Mouse (Mus musculus): ENCODE data around the gene Cbx5. TPM values are rescaled to one million over a fixed set of nuclear protein-coding genes. Genes with fewer than 3 reads are reported as not detected.

Gene Cbx5
- polyA plus RNA-seq, 2 experiments: 32.4 to 54.4 TPM

DNA sequence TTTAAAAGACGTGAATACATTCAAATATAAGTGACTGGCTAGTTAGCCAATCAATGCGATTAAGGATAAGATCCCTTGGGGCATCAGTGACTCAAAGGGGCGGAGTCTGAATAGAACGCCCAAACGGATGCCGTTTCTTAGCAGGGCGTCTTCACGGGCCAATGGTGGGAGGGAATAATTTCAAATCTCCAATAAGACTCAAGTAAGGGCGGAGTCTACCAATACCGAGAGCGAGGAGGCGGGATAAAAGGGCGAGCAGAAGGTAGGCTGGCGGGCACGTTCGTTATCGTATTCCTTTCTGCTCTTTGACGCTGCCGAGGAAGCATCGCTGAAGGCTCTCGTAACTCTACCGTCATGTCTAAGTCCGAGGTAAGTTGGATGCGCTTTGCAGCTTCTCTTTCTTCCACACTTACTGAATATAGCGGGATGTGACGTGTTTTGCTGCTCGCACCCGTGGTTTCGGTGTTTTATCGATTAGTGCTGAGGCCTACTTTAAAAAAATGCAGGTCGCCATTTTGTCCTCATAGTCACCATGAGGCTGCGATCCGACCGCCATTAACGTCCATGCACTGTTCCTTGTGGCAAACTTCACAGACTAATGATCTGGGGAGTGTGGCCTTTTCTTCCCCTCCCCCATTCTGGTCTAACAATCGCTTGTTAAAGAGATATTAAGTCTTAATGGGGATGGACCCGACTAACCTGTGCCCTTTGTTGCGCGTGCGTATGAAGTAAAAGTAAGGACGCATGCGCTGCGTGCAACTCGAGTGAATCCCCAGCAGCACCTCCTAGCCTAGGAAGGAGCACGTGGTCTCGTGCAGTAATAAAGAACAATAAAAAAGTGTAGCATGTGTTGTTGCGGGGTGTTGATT is 778 bp upstream of the Cbx5 start, which contains the start of gene Hnrnpa1:
Gene Hnrnpa1, plus strand, starts transcription at position 273 of the 869 bp plus-strand sequence.
- Histone ChIP-seq H3K36me3 (replicated peaks; ENCODE audit: control insufficient read depth, insufficient read depth, low read depth) (peaks cover 52% of the 10 kb centered on the region), H3K4me1 (replicated peaks; ENCODE audit: control insufficient read depth in 2 of 2, insufficient read depth in 2 of 2, low read length in 1 of 2) (peaks cover 9 to 18% of the 10 kb centered on the region in 2 experiments), H3K4me2 (ENCODE audit: low read depth) (peak within 1 kb of the TSS; percentile 71), H3K27me3 (ENCODE audit: control insufficient read depth, insufficient read depth, low read length) (no peaks in the 10 kb centered on the region), H3K9me3 (ENCODE audit: control insufficient read depth, low read length) (no peaks in the 10 kb centered on the region), H3K4me3 (ENCODE audit: insufficient read depth in 1 of 2, low read depth in 2 of 2, low read length in 2 of 2) (peak within 1 kb of the TSS; percentile 82 to 95), H3K27ac (peak within 1 kb of the TSS; percentile 90), H3K9ac (replicated peaks) (peak within 1 kb of the TSS; percentile 88)
- ATAC-seq (ENCODE audit: insufficient read depth): peak; percentile 80
- peak; percentile 99 to 100 (median 99) for DNase-seq (ENCODE audit: low read depth in 3 of 3, low spot score in 3 of 3)
- TF ChIP-seq CTCF (IDR thresholded peaks at IDR 0.05; ENCODE audit: low read depth) (no peak), EP300 (IDR thresholded peaks at IDR 0.05; ENCODE audit: low read depth) (peak; percentile 25; the same call in 1 of the 2 replicates)
- WGBS (ENCODE audit: insufficient replicate concordance): under 1% methylated on average over 47 of the region's 47 CpGs

DNA sequence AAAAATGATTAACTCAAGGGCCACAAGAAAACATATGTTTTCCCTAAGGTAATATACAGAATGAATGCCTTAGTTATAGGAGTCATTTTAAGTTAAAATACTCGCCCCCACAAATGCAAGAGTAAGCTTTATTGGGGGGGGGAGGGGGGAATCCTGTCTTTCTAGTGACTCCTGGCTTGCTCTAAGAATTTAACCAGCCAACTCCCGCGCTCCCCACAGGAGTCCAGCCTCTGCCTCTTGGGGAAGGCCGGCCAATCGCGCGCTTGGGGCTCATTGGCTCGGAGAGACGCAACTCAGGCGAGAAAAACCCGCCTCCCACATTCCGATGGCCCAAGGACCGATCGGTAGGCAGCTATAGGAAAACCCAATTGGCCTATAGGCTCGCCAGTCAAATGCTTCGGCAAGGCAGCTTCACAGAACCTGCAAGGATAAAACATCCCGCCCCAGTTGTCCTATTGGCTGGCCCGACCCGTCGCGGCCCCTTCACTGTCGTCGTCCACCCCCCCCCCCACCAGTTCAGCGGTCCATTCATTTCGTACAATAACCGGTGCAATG is 409 bp downstream of the Cbx5 start:
- Histone ChIP-seq H3K9me3 (ENCODE audit: control insufficient read depth, low read length) (no peaks in the 10 kb centered on the region), H3K27ac (peak overlapping the region; percentile 90), H3K4me3 (ENCODE audit: insufficient read depth in 1 of 2, low read depth in 2 of 2, low read length in 2 of 2) (peak overlapping the region; percentile 82 to 90), H3K9ac (replicated peaks) (peak overlapping the region; percentile 80), H3K36me3 (replicated peaks; ENCODE audit: control insufficient read depth, insufficient read depth, low read depth) (peaks cover 52% of the 10 kb centered on the region), H3K4me2 (ENCODE audit: low read depth) (peak overlapping the region; percentile 71), H3K4me1 (replicated peaks; ENCODE audit: control insufficient read depth in 2 of 2, insufficient read depth in 2 of 2, low read length in 1 of 2) (peaks cover 4 to 15% of the 10 kb centered on the region in 2 experiments; a peak in 3 of 4 replicates), H3K27me3 (ENCODE audit: control insufficient read depth, insufficient read depth, low read length) (no peaks in the 10 kb centered on the region)
- peak; percentile 98 to 99 (median 98) for DNase-seq (ENCODE audit: low read depth in 3 of 3, low spot score in 3 of 3)
- ATAC-seq (ENCODE audit: insufficient read depth): peak; percentile 86
- WGBS (ENCODE audit: insufficient replicate concordance): under 1% methylated on average over 26 of the region's 26 CpGs
- TF ChIP-seq EP300 (IDR thresholded peaks at IDR 0.05; ENCODE audit: low read depth) (peak; percentile 36; the same call in 1 of the 2 replicates), CTCF (IDR thresholded peaks at IDR 0.05; ENCODE audit: low read depth) (no peak)

DNA sequence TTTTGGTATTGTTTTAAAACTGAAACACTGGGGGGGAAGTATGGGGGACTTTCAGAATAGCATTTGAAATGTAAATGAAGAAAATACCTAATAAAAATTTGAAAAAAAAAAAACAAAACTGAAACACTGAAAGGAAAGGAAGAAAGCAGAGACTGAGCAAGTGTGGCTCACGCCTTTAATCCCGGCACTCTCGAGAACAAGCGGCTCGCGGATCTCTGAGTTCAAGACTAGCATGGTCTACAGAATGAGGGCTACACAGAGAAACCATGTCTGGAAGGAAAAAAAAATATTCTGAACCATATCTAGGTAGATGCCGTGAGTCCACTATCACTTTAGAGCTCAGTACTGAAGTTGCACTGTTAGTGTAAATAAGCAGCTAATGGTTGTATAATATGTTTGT is 2.3 kb downstream of the Cbx5 start:
- Histone ChIP-seq H3K9ac (replicated peaks) (peak overlapping the region; percentile 80), H3K4me2 (ENCODE audit: low read depth) (peak overlapping the region; percentile 71), H3K36me3 (replicated peaks; ENCODE audit: control insufficient read depth, insufficient read depth, low read depth) (peaks cover 37% of the 10 kb centered on the region), H3K4me1 (replicated peaks; ENCODE audit: control insufficient read depth in 2 of 2, insufficient read depth in 2 of 2, low read length in 1 of 2) (peaks cover 0 to 8% of the 10 kb centered on the region in 2 experiments; a peak in 3 of 4 replicates), H3K27me3 (ENCODE audit: control insufficient read depth, insufficient read depth, low read length) (no peaks in the 10 kb centered on the region), H3K27ac (no peak overlapping the region), H3K4me3 (ENCODE audit: insufficient read depth in 1 of 2, low read depth in 2 of 2, low read length in 2 of 2) (peak overlapping the region; percentile 41 to 82; a peak in 3 of 4 replicates), H3K9me3 (ENCODE audit: control insufficient read depth, low read length) (no peaks in the 10 kb centered on the region)
- ATAC-seq (ENCODE audit: insufficient read depth) (no peak), DNase-seq (ENCODE audit: low read depth in 3 of 3, low spot score in 3 of 3) (no peak)
- WGBS (ENCODE audit: insufficient replicate concordance): 70% methylated on average over 7 of the region's 7 CpGs
- TF ChIP-seq CTCF (IDR thresholded peaks at IDR 0.05; ENCODE audit: low read depth) (no peak), EP300 (IDR thresholded peaks at IDR 0.05; ENCODE audit: low read depth) (no peak)

DNA sequence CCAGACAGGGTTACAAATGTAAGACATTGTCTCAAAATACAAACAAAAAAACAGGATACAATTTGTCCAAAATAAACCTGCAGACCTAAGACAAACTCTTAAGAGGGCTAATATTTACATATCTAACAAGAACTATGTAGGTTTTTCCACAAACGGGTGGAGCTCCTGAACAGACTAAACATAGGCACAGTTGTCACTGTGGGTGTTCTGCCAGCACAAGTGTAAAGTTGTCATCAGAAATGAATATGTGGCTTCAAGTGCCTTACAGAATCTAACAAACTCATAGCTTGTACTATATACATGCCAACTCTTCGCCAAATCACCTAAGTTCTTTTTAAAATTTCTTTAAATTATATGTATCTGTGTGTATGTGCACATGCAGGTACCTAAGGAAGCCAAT is 6.5 kb downstream of the Cbx5 start:
- TF ChIP-seq EP300 (IDR thresholded peaks at IDR 0.05; ENCODE audit: low read depth) (no peak), CTCF (IDR thresholded peaks at IDR 0.05; ENCODE audit: low read depth) (no peak)
- Histone ChIP-seq H3K4me2 (ENCODE audit: low read depth) (no peak overlapping the region), H3K4me3 (ENCODE audit: insufficient read depth in 1 of 2, low read depth in 2 of 2, low read length in 2 of 2) (no peak overlapping the region), H3K27me3 (ENCODE audit: control insufficient read depth, insufficient read depth, low read length) (no peaks in the 10 kb centered on the region), H3K27ac (no peak overlapping the region), H3K9me3 (ENCODE audit: control insufficient read depth, low read length) (no peaks in the 10 kb centered on the region), H3K9ac (replicated peaks) (no peak overlapping the region), H3K4me1 (replicated peaks; ENCODE audit: control insufficient read depth in 2 of 2, insufficient read depth in 2 of 2, low read length in 1 of 2) (peaks cover 0 to 7% of the 10 kb centered on the region in 2 experiments; a peak in 3 of 4 replicates), H3K36me3 (replicated peaks; ENCODE audit: control insufficient read depth, insufficient read depth, low read depth) (peaks cover 22% of the 10 kb centered on the region)
- DNase-seq (ENCODE audit: low read depth in 3 of 3, low spot score in 3 of 3): no peak
- no peak for ATAC-seq (ENCODE audit: insufficient read depth)
- WGBS (ENCODE audit: insufficient replicate concordance): 72% methylated on average over 2 of the region's 2 CpGs

DNA sequence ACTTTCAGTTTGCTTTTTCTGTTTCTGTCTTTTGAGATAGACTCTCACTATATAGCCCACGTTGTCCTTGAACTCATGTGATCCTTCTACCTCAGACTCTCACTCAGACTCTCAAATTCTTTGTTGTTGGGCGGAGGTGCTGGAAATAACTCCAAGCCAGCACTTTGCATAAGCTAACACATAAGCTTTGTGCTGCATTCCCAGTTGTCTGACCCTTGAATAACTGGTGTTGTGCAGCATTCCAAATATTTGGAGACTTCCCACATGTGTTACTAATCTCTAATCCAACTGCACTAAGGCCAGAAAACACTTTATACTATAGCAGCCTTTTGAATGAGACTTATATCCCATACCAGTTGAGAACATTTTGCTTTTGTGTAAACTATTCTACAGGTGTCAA is 10.7 kb downstream of the Cbx5 start:
- Histone ChIP-seq H3K9me3 (ENCODE audit: control insufficient read depth, low read length) (no peaks in the 10 kb centered on the region), H3K4me2 (ENCODE audit: low read depth) (no peak overlapping the region), H3K36me3 (replicated peaks; ENCODE audit: control insufficient read depth, insufficient read depth, low read depth) (peaks cover 7% of the 10 kb centered on the region), H3K27ac (no peak overlapping the region), H3K9ac (replicated peaks) (no peak overlapping the region), H3K4me1 (replicated peaks; ENCODE audit: control insufficient read depth in 2 of 2, insufficient read depth in 2 of 2, low read length in 1 of 2) (peaks cover 0 to 2% of the 10 kb centered on the region in 2 experiments; a peak in 1 of 4 replicates), H3K27me3 (ENCODE audit: control insufficient read depth, insufficient read depth, low read length) (no peaks in the 10 kb centered on the region), H3K4me3 (ENCODE audit: insufficient read depth in 1 of 2, low read depth in 2 of 2, low read length in 2 of 2) (no peak overlapping the region)
- TF ChIP-seq EP300 (IDR thresholded peaks at IDR 0.05; ENCODE audit: low read depth) (no peak), CTCF (IDR thresholded peaks at IDR 0.05; ENCODE audit: low read depth) (no peak)
- WGBS (ENCODE audit: insufficient replicate concordance): 74% methylated on average over 2 of the region's 2 CpGs
- ATAC-seq (ENCODE audit: insufficient read depth): no peak
- DNase-seq (ENCODE audit: low read depth in 3 of 3, low spot score in 3 of 3): no peak
